Mouse (Mus musculus) heart, embryonic 14.5 days (tissue): ENCODE measurements around the gene D930020B18Rik. TPM values are rescaled to one million over a fixed set of nuclear protein-coding genes. Genes with fewer than 3 reads are reported as not detected.
A peak's percentile ranks its signal among the peaks of the same experiment; 100 is the strongest.

Experiments
- ATAC-seq: fragments of 200-750 bp; cut with Nextera tagmentation; 2 replicates; pipeline ENCODE4 v1.8.0; 2017; ENCODE audit warnings: low read depth, moderate TSS enrichment; ENCODE audit not compliant: insufficient number of reproducible peaks, insufficient read depth, low FRiP score
- H3K27ac ChIP-seq, 2 experiments: fragments of 200-500 bp in 1 of 2; fragments of 300-500 bp in 1 of 2; sonication (generic) in 1 of 2; replicated peaks in 1 of 2; 2 replicates each; pipeline ENCODE4 v1.5.1; 2012 to 2014; ENCODE audit warnings: low read depth in 2 of 2, low read length in 2 of 2, control low read depth in 1 of 2, mild to moderate bottlenecking in 1 of 2, mixed read lengths in 1 of 2; ENCODE audit not compliant: control insufficient read depth in 1 of 2, insufficient read depth in 1 of 2
- H3K27me3 ChIP-seq: fragments of 300-500 bp; sonication (generic); 2 replicates; pipeline ENCODE4 v1.6.1; 2014; ENCODE audit warnings: mild to moderate bottlenecking, low read length, control low read depth; ENCODE audit not compliant: control insufficient read depth, insufficient read depth
- H3K36me3 ChIP-seq: fragments of 300-500 bp; sonication (generic); 2 replicates; pipeline ENCODE4 v1.6.1; 2014; ENCODE audit warnings: mild to moderate bottlenecking, control low read depth, low read length, mixed read lengths; ENCODE audit not compliant: control insufficient read depth, insufficient read depth
- H3K4me1 ChIP-seq, 2 experiments: fragments of 200-500 bp in 1 of 2; fragments of 300-500 bp in 1 of 2; sonication (generic) in 1 of 2; 2 replicates each; pipeline ENCODE4 v1.6.1; 2012 to 2014; ENCODE audit warnings: low read length in 2 of 2, control low read depth in 1 of 2, mixed read lengths in 1 of 2; ENCODE audit not compliant: control insufficient read depth in 2 of 2, insufficient read depth in 2 of 2
- H3K4me2 ChIP-seq: fragments of 300-500 bp; sonication (generic); 2 replicates; pipeline ENCODE4 v1.6.1; 2014; ENCODE audit warnings: mild to moderate bottlenecking, low read length
- H3K4me3 ChIP-seq, 2 experiments: fragments of 200-500 bp in 1 of 2; fragments of 300-500 bp in 1 of 2; sonication (generic) in 1 of 2; 2 replicates each; pipeline ENCODE4 v1.5.1; 2012 to 2014; ENCODE audit warnings: low read length in 2 of 2, mild to moderate bottlenecking in 2 of 2, control low read depth in 1 of 2, low read depth in 1 of 2, moderate library complexity in 1 of 2; ENCODE audit not compliant: control insufficient read depth in 1 of 2, insufficient read depth in 1 of 2
- H3K9ac ChIP-seq: fragments of 300-500 bp; sonication (generic); 2 replicates; pipeline ENCODE4 v1.6.1; 2014; ENCODE audit warnings: mild to moderate bottlenecking, low read length
- H3K9me3 ChIP-seq: fragments of 300-500 bp; sonication (generic); 2 replicates; pipeline ENCODE4 v1.6.1; 2016; ENCODE audit warnings: low read length, control low read depth; ENCODE audit not compliant: control insufficient read depth
- WGBS: fragments of 180-500 bp; shearing (Covaris S2); extraction: QIAGEN DNeasy Blood & Tissue Kit; methylation state at CpG from one replicate; pipeline ENCODE4 v1.1.7; 2014; 5-methylcytosine and 5-hydroxymethylcytosine counted together
- polyA plus RNA-seq: library from polyadenylated mRNA; unstranded; fragments of >200 nt; fragmentation: Nextera tagmentation; extraction: Ambion mirVana; gene quantifications from 2 replicates; pipeline ENCODE4 v1.2.1, GENCODE M21; 2014

Gene D930020B18Rik
- polyA plus RNA-seq = not detected in 2 replicates

- H3K9ac ChIP-seq = peak within 1 kb of the TSS; percentile 68
- H3K4me3 ChIP-seq = peak within 1 kb of the TSS; percentile 44 to 55
- H3K9me3 ChIP-seq = no peaks in the 10 kb centered on the region
- no peak for ATAC-seq
- no peaks in the 10 kb centered on the region for H3K36me3 ChIP-seq
- peaks cover 6 to 18% of the 10 kb centered on the region in 2 experiments; a peak in 3 of 4 replicates for H3K4me1 ChIP-seq
- H3K27ac ChIP-seq = no peak within 1 kb of the TSS
- WGBS = under 1% methylated on average over 68 of the region's 69 CpGs
- peaks cover 30% of the 10 kb centered on the region for H3K27me3 ChIP-seq
- H3K4me2 ChIP-seq = peak within 1 kb of the TSS; percentile 100
Measured at GRCm38 (mm10) chr10:121641272-121642053, at the start of gene D930020B18Rik. D930020B18Rik (plus strand) TSS chr10:121641588.

- H3K27me3 ChIP-seq = no peaks in the 10 kb centered on the region
- WGBS = 85% methylated on average over 9 of the region's 9 CpGs
- no peak overlapping the region for H3K27ac ChIP-seq
- ATAC-seq = no peak
- peaks cover 98% of the 10 kb centered on the region for H3K36me3 ChIP-seq
- H3K4me3 ChIP-seq = no peak overlapping the region
- H3K4me1 ChIP-seq = no peaks in the 10 kb centered on the region
- H3K9me3 ChIP-seq = no peaks in the 10 kb centered on the region
- H3K4me2 ChIP-seq = no peak overlapping the region
- H3K9ac ChIP-seq = no peak overlapping the region
Measured at GRCm38 (mm10) chr10:121596580-121596979, 44.8 kb upstream of the D930020B18Rik start.

GRCm38 (mm10) chr10:121601272-121601671 lies 40.1 kb upstream of the D930020B18Rik start:
- Histone ChIP-seq H3K36me3 (peaks cover 100% of the 10 kb centered on the region), H3K4me3 (no peak overlapping the region), H3K27ac (no peak overlapping the region), H3K9ac (no peak overlapping the region), H3K27me3 (no peaks in the 10 kb centered on the region), H3K4me2 (no peak overlapping the region), H3K4me1 (no peaks in the 10 kb centered on the region), H3K9me3 (no peaks in the 10 kb centered on the region)
- 90% methylated on average over 6 of the region's 6 CpGs for WGBS
- ATAC-seq = no peak

- no peak overlapping the region for H3K27ac ChIP-seq
- peaks cover 100% of the 10 kb centered on the region for H3K36me3 ChIP-seq
- WGBS = 86% methylated on average over 4 of the region's 4 CpGs
- no peak overlapping the region for H3K4me2 ChIP-seq
- H3K9me3 ChIP-seq = no peaks in the 10 kb centered on the region
- no peak overlapping the region for H3K4me3 ChIP-seq
- no peaks in the 10 kb centered on the region for H3K4me1 ChIP-seq
- H3K9ac ChIP-seq = no peak overlapping the region
- no peaks in the 10 kb centered on the region for H3K27me3 ChIP-seq
- no peak for ATAC-seq
Measured at GRCm38 (mm10) chr10:121603556-121603955, 37.8 kb upstream of the D930020B18Rik start.

- no peak overlapping the region for H3K4me2 ChIP-seq
- H3K9ac ChIP-seq = no peak overlapping the region
- no peak for ATAC-seq
- peaks cover 100% of the 10 kb centered on the region for H3K36me3 ChIP-seq
- no peak overlapping the region for H3K27ac ChIP-seq
- no peaks in the 10 kb centered on the region for H3K9me3 ChIP-seq
- H3K27me3 ChIP-seq = no peaks in the 10 kb centered on the region
- H3K4me3 ChIP-seq = no peak overlapping the region
- H3K4me1 ChIP-seq = no peaks in the 10 kb centered on the region
- WGBS = 86% methylated on average over 13 of the region's 13 CpGs
Measured at GRCm38 (mm10) chr10:121604632-121605344, 36.6 kb upstream of the D930020B18Rik start.

- no peaks in the 10 kb centered on the region for H3K9me3 ChIP-seq
- peaks cover 98% of the 10 kb centered on the region for H3K36me3 ChIP-seq
- H3K27ac ChIP-seq = no peak overlapping the region
- no peak overlapping the region for H3K4me3 ChIP-seq
- no peak overlapping the region for H3K4me2 ChIP-seq
- no peaks in the 10 kb centered on the region for H3K4me1 ChIP-seq
- 95% methylated on average over 10 of the region's 10 CpGs for WGBS
- H3K9ac ChIP-seq = no peak overlapping the region
- H3K27me3 ChIP-seq = no peaks in the 10 kb centered on the region
- ATAC-seq = no peak
Measured at GRCm38 (mm10) chr10:121608177-121608576, 33.2 kb upstream of the D930020B18Rik start.

GRCm38 (mm10) chr10:121611587-121611986 lies 29.8 kb upstream of the D930020B18Rik start:
- no peak overlapping the region for H3K9ac ChIP-seq

More at GRCm38 (mm10) chr10:121611587-121611986, 29.8 kb upstream of the D930020B18Rik start:
- Histone ChIP-seq H3K4me2 (no peak overlapping the region), H3K4me3 (no peak overlapping the region), H3K9me3 (no peaks in the 10 kb centered on the region), H3K27ac (no peak overlapping the region), H3K27me3 (no peaks in the 10 kb centered on the region), H3K36me3 (peaks cover 92% of the 10 kb centered on the region), H3K4me1 (no peaks in the 10 kb centered on the region)
- no peak for ATAC-seq
- 84% methylated on average over 9 of the region's 10 CpGs for WGBS
